Mouse (Mus musculus): ENCODE measurements at regions not wholly inside any gene's neighbourhood (a gene's known extent, or its start where the extent isn't known, plus 50 kb on each side); places are given as distances from the start of the nearest gene placed in this dataset.
A peak's percentile ranks its signal among the peaks of the same experiment; 100 is the strongest.
"Not testable (repeated sequence)": the region's sequence is repeated elsewhere in the genome, so short reads cannot be mapped to it uniquely, and the experiment has no call there.

- no peak for DNase-seq
These were observed 160.3 kb upstream of the Cfhr2 start for GRCm38 (mm10) chr1:140018756-140019155.

GRCm38 (mm10) chr1:139986036-139986435, 127.5 kb upstream of the Cfhr2 start:
- peak; percentile 91 to 94 for DNase-seq

DNA sequence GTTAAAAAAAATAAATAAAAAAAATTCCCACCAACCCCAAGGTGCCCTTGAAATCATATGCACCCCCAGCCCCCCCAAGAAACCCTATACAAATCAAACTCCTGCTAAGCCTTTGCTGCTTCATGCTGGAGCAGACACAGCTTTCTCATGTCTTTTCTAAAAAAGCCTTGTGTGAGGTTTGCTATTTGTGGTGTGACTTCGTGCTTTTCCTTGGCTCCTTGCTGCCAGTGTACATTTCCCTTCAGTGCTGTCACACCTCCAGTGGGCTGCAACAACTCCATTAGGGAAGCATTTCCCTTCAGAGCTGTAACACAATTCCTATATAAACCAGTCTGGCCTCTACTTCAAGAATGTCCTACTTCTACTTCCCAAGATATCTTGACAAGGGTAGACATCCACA, 93.3 kb upstream of the Cfhr2 start:
- no peak for DNase-seq

- not testable (repeated sequence) for DNase-seq
These were observed 70.8 kb upstream of the Cfhr2 start for GRCm38 (mm10) chr1:139929321-139929720.
